Mouse (Mus musculus): ENCODE measurements around the gene Olfr705. TPM values are rescaled to one million over a fixed set of nuclear protein-coding genes. Genes with fewer than 3 reads are reported as not detected.

Gene Olfr705
- polyA plus RNA-seq, 1 experiment from 2014 or later = not detected

Other genes with a start within 250 kb of the Olfr705 start
- not detected in 2 replicates for gene Olfr693, start 196.3 kb downstream of the Olfr705 start, polyA plus RNA-seq (2015; fragmentation: Nextera tagmentation; extraction: Ambion mirVana)
- gene Olfr694, start 185.1 kb downstream of the Olfr705 start, polyA plus RNA-seq (2015; fragmentation: Nextera tagmentation; extraction: Ambion mirVana) = not detected in 2 replicates
- gene Olfr695, start 160.5 kb downstream of the Olfr705 start, polyA plus RNA-seq (2015; fragmentation: Nextera tagmentation; extraction: Ambion mirVana) = not detected in 2 replicates
- gene Olfr697, start 134.4 kb downstream of the Olfr705 start, polyA plus RNA-seq (2015; fragmentation: Nextera tagmentation; extraction: Ambion mirVana) = not detected in 2 replicates
- not detected in 2 replicates for gene Olfr698, start 121.5 kb downstream of the Olfr705 start, polyA plus RNA-seq (2015; fragmentation: Nextera tagmentation; extraction: Ambion mirVana)
- not detected in 2 replicates for gene Olfr699, start 83.7 kb downstream of the Olfr705 start, polyA plus RNA-seq (2015; fragmentation: Nextera tagmentation; extraction: Ambion mirVana)
- gene Olfr700, start 68.1 kb downstream of the Olfr705 start, polyA plus RNA-seq (2015; fragmentation: Nextera tagmentation; extraction: Ambion mirVana) = not detected in 2 replicates
- not detected in 2 replicates for gene Olfr701, start 62.8 kb downstream of the Olfr705 start, polyA plus RNA-seq (2015; fragmentation: Nextera tagmentation; extraction: Ambion mirVana)
- gene Olfr702, start 43.0 kb downstream of the Olfr705 start, polyA plus RNA-seq (2015; fragmentation: Nextera tagmentation; extraction: Ambion mirVana) = not detected in 2 replicates
- gene Olfr703, start 33.5 kb downstream of the Olfr705 start, polyA plus RNA-seq (2015; fragmentation: Nextera tagmentation; extraction: Ambion mirVana) = not detected in 2 replicates
- not detected in 2 replicates for gene Olfr704, start 13.7 kb downstream of the Olfr705 start, polyA plus RNA-seq (2015; fragmentation: Nextera tagmentation; extraction: Ambion mirVana)
- gene Olfr706, start 11.3 kb upstream of the Olfr705 start, polyA plus RNA-seq (2015; fragmentation: Nextera tagmentation; extraction: Ambion mirVana) = not detected in 2 replicates
- gene Olfr707, start 24.4 kb upstream of the Olfr705 start, polyA plus RNA-seq (2015; fragmentation: Nextera tagmentation; extraction: Ambion mirVana) = not detected in 2 replicates
- gene Olfr1532-ps1, start 31.1 kb upstream of the Olfr705 start, polyA plus RNA-seq (2015; fragmentation: Nextera tagmentation; extraction: Ambion mirVana) = not detected in 2 replicates
- not detected in 2 replicates for gene Olfr709-ps1, start 55.3 kb upstream of the Olfr705 start, polyA plus RNA-seq (2015; fragmentation: Nextera tagmentation; extraction: Ambion mirVana)
- not detected in 2 replicates for gene Olfr710, start 71.4 kb upstream of the Olfr705 start, polyA plus RNA-seq (2015; fragmentation: Nextera tagmentation; extraction: Ambion mirVana)
- gene Olfr6, start 87.0 kb upstream of the Olfr705 start, polyA plus RNA-seq (2015; fragmentation: Nextera tagmentation; extraction: Ambion mirVana) = not detected in 2 replicates
- not detected in 2 replicates for gene Olfr711, start 98.6 kb upstream of the Olfr705 start, polyA plus RNA-seq (2015; fragmentation: Nextera tagmentation; extraction: Ambion mirVana)
- not detected in 2 replicates for gene Olfr2, start 129.2 kb upstream of the Olfr705 start, polyA plus RNA-seq (2015; fragmentation: Nextera tagmentation; extraction: Ambion mirVana)
- gene Olfr713, start 154.3 kb upstream of the Olfr705 start, polyA plus RNA-seq (2015; fragmentation: Nextera tagmentation; extraction: Ambion mirVana) = not detected in 2 replicates
- not detected in 2 replicates for gene Olfr714, start 194.1 kb upstream of the Olfr705 start, polyA plus RNA-seq (2015; fragmentation: Nextera tagmentation; extraction: Ambion mirVana)
- not detected in 2 replicates for gene Olfr17, start 216.3 kb upstream of the Olfr705 start, polyA plus RNA-seq (2015; fragmentation: Nextera tagmentation; extraction: Ambion mirVana)
- gene Olfr715b, start 233.5 kb upstream of the Olfr705 start, polyA plus RNA-seq (2015; fragmentation: Nextera tagmentation; extraction: Ambion mirVana) = not detected in 2 replicates

Data from midbrain, embryonic 16.5 days (tissue).